Mouse (Mus musculus) embryonic facial prominence, embryonic 12.5 days (tissue): Measurements from ENCODE around the gene Erv3. TPM values are rescaled to one million over a fixed set of nuclear protein-coding genes. Genes with fewer than 3 reads are reported as not detected.

Source experiments
- ATAC-seq: fragments of 200-750 bp; cut with Nextera tagmentation; 2 replicates; pipeline ENCODE4 v1.8.0; 2017; ENCODE audit not compliant: insufficient number of reproducible peaks, insufficient read depth, low FRiP score, low TSS enrichment
- H3K27ac ChIP-seq: fragments of 300-500 bp; sonication (generic); 2 replicates; pipeline ENCODE4 v1.5.1; 2016; ENCODE audit warnings: mild to moderate bottlenecking
- H3K27me3 ChIP-seq: fragments of 300-500 bp; sonication (generic); 2 replicates; pipeline ENCODE4 v1.6.1; 2016; ENCODE audit warnings: mild to moderate bottlenecking, moderate library complexity
- H3K36me3 ChIP-seq: fragments of 300-500 bp; sonication (generic); 2 replicates; pipeline ENCODE4 v1.6.1; 2016; ENCODE audit warnings: mild to moderate bottlenecking
- H3K4me1 ChIP-seq: fragments of 300-500 bp; sonication (generic); 2 replicates; pipeline ENCODE4 v1.6.1; 2016
- H3K4me2 ChIP-seq: fragments of 300-500 bp; sonication (generic); replicated peaks from 2 replicates; pipeline ENCODE4 v1.6.1; 2016; ENCODE audit warnings: mild to moderate bottlenecking, moderate library complexity
- H3K4me3 ChIP-seq: fragments of 300-500 bp; sonication (generic); 2 replicates; pipeline ENCODE4 v1.5.1; 2016; ENCODE audit warnings: mild to moderate bottlenecking
- H3K9ac ChIP-seq: fragments of 300-500 bp; sonication (generic); 2 replicates; pipeline ENCODE4 v1.6.1; 2016; ENCODE audit warnings: mild to moderate bottlenecking, moderate library complexity
- H3K9me3 ChIP-seq: fragments of 300-500 bp; sonication (generic); 2 replicates; pipeline ENCODE4 v1.6.1; 2016; ENCODE audit warnings: mild to moderate bottlenecking, moderate library complexity
- WGBS: fragments of 180-500 bp; shearing (Covaris S2); methylation state at CpG from one replicate; pipeline ENCODE4 v1.1.7; 2016; 5-methylcytosine and 5-hydroxymethylcytosine counted together
- polyA plus RNA-seq: library from polyadenylated mRNA; unstranded; fragments of >200 nt; fragmentation: Nextera tagmentation; extraction: Ambion mirVana; gene quantifications from 2 replicates; pipeline ENCODE4 v1.2.1, GENCODE M21; 2016

Erv3 gene
- polyA plus RNA-seq, 1 experiment from 2014 or later: not detected

DNA sequence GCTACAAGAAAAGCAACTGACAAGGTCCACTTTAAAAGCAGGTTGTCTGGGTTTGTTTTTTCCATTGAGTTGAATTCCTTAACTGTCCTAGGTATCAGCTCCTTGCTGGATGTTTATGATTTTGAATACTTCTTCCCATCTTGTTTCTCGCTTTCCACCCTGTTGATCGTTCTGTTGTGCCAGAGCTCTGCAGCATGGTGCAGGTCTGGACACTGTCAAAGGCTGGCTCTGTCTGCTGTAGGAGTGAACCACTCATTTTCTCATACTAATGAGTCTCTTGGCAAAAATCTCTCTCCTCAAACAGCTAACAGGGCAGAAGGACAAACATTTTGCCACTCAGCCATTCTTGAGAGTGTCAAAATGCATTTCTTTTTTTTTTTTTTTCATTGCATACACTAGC lies 35.6 kb upstream of the Erv3 start:
- H3K9me3 ChIP-seq: no peaks in the 10 kb centered on the region
- 82% methylated on average over 2 of the region's 2 CpGs for WGBS
- no peak overlapping the region for H3K9ac ChIP-seq
- no peak overlapping the region for H3K4me3 ChIP-seq
- H3K27me3 ChIP-seq: peaks cover 2% of the 10 kb centered on the region; the same call in 1 of the 2 replicates
- no peaks in the 10 kb centered on the region; the same call in 1 of the 2 replicates for H3K4me1 ChIP-seq
- no peaks in the 10 kb centered on the region for H3K36me3 ChIP-seq
- no peak for ATAC-seq
- no peak overlapping the region for H3K4me2 ChIP-seq
- no peak overlapping the region for H3K27ac ChIP-seq

DNA sequence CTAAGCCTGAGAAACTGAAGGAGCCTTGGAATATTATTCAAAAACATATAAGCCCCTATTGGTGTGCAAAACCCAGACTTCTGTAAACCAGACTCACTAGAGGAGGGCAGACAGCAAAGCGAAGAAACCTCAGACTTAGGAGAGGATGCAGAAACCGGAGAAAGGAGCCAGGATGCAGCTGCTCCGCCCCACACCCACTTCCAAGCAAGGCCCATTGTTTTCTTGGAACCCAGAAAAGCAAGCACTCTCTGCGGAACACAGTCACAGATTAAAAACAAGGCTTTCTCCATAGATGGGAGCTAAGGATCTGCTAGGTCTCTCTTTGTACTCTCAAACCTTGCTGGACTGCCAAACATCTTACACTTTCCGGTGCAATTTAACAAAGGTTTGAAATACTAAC lies 33.0 kb upstream of the Erv3 start:
- Histone ChIP-seq H3K36me3 (no peaks in the 10 kb centered on the region), H3K9ac (no peak overlapping the region), H3K4me1 (no peaks in the 10 kb centered on the region; the same call in 1 of the 2 replicates), H3K27me3 (peaks cover 2% of the 10 kb centered on the region; the same call in 1 of the 2 replicates), H3K27ac (no peak overlapping the region), H3K4me3 (no peak overlapping the region), H3K9me3 (no peaks in the 10 kb centered on the region), H3K4me2 (no peak overlapping the region)
- no peak for ATAC-seq
- WGBS: 34% methylated on average over 5 of the region's 5 CpGs

DNA sequence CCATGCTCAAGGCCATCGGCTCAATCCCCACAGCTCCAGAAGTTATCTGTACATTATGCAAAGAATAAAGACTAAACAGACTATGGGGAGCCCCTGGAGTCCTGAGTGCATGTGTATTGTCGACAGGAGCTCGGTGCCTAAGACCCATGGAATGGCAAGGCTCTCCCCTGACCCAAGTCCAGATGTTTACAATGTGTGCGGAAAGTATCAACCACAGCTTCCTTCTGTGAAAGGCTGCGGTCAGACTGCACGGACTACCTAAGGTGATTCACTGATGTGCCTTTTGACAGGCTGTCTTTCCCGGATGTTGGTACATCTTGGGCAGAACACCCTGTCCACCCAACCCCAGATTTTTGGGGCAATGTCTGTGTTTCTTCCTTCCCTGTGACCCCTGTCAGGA lies 28.7 kb upstream of the Erv3 start:
- H3K4me3 ChIP-seq: no peak overlapping the region
- no peaks in the 10 kb centered on the region; the same call in 1 of the 2 replicates for H3K4me1 ChIP-seq
- no peak overlapping the region for H3K4me2 ChIP-seq
- no peak overlapping the region for H3K9ac ChIP-seq
- peaks cover 2% of the 10 kb centered on the region; the same call in 1 of the 2 replicates for H3K27me3 ChIP-seq
- no peaks in the 10 kb centered on the region for H3K9me3 ChIP-seq
- WGBS: 70% methylated on average over 7 of the region's 7 CpGs
- H3K36me3 ChIP-seq: no peaks in the 10 kb centered on the region
- ATAC-seq: no peak
- H3K27ac ChIP-seq: no peak overlapping the region

DNA sequence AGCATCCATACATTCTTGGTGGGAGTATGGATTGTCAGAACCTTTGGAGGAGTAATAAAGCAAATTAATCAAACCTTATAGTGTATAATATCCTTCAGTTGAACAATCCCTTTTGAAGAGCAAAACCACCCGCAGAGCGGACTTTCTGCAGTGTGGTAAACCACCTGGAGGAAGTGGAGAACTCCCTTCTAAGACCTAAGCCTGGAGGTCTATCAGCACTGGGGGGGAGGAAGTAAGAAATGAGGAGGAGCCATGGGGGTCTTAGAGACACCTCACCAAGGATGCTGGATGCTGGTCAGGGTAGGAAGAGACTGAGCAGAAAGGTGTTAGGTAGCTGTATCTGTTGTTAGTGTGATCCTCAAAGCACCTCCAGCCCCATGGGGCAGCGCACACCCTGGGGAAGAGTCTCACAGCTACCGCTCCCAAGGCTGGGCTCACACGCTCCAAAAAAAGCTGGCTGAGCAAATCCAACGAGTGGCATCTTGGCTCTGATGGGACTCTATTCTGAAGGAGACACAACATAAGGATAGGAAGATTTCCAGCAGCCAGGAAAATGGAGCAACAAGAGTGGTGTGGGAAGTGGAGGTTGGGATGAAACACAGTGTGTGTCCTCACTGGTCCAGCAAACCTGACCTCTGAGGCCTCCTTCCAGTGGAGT lies 27.1 kb upstream of the Erv3 start:
- no peak for ATAC-seq
- no peaks in the 10 kb centered on the region; the same call in 1 of the 2 replicates for H3K4me1 ChIP-seq
- H3K27ac ChIP-seq: no peak overlapping the region
- no peak overlapping the region for H3K9ac ChIP-seq
- no peaks in the 10 kb centered on the region for H3K9me3 ChIP-seq
- H3K27me3 ChIP-seq: peaks cover 2% of the 10 kb centered on the region; the same call in 1 of the 2 replicates
- no peak overlapping the region for H3K4me3 ChIP-seq
- H3K36me3 ChIP-seq: no peaks in the 10 kb centered on the region
- no peak overlapping the region for H3K4me2 ChIP-seq
- 82% methylated on average over 6 of the region's 6 CpGs for WGBS

DNA sequence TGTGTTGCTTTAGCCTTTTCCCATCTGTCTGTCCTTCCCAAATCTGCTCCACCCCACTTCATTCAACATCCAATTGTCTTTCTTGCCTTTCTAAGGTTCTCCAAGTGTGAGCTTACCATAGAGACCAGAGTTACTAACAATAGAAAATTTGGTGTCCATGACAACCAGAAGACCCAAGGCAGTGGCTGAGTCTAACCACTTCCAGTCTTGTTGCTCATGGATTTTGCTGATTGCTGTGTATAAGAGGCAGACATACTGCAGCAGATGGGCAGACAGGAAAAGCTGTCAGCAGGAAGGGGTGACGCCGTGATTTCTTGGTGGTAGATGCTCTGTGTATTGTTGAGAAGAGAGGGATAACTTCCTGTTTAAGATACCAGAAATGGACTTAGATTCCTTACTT lies 23.6 kb upstream of the Erv3 start:
- H3K36me3 ChIP-seq: no peaks in the 10 kb centered on the region
- H3K9me3 ChIP-seq: no peaks in the 10 kb centered on the region
- H3K9ac ChIP-seq: no peak overlapping the region
- no peak overlapping the region for H3K27ac ChIP-seq
- ATAC-seq: no peak
- no peak overlapping the region for H3K4me3 ChIP-seq
- no peaks in the 10 kb centered on the region for H3K27me3 ChIP-seq
- WGBS: 64% methylated on average over 2 of the region's 2 CpGs
- H3K4me1 ChIP-seq: no peaks in the 10 kb centered on the region
- no peak overlapping the region for H3K4me2 ChIP-seq

DNA sequence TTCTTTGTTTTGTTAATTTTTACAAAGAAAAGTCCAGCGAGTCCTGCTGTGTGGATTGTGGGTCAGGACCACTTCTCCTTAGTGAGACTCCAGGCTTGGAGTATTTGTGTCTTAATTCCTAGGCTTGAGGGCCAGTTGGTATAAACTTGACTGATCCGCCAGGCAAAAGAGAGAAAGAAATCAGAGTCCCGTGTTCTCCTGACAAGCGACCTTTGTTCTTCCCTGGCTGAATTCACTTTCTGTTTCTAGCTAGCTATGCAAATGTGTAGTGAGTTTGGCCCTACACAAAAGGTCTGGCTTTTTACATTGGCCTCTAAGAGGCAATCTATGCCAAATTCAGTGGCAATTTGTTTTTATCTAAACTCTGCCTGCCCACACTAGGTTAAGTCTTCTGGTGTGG lies 22.2 kb upstream of the Erv3 start:
- Histone ChIP-seq H3K27ac (no peak overlapping the region), H3K4me3 (no peak overlapping the region), H3K4me1 (no peaks in the 10 kb centered on the region), H3K36me3 (no peaks in the 10 kb centered on the region), H3K9ac (no peak overlapping the region), H3K9me3 (no peaks in the 10 kb centered on the region), H3K4me2 (no peak overlapping the region), H3K27me3 (no peaks in the 10 kb centered on the region)
- WGBS: 54% methylated on average over 4 of the region's 4 CpGs
- ATAC-seq: no peak

DNA sequence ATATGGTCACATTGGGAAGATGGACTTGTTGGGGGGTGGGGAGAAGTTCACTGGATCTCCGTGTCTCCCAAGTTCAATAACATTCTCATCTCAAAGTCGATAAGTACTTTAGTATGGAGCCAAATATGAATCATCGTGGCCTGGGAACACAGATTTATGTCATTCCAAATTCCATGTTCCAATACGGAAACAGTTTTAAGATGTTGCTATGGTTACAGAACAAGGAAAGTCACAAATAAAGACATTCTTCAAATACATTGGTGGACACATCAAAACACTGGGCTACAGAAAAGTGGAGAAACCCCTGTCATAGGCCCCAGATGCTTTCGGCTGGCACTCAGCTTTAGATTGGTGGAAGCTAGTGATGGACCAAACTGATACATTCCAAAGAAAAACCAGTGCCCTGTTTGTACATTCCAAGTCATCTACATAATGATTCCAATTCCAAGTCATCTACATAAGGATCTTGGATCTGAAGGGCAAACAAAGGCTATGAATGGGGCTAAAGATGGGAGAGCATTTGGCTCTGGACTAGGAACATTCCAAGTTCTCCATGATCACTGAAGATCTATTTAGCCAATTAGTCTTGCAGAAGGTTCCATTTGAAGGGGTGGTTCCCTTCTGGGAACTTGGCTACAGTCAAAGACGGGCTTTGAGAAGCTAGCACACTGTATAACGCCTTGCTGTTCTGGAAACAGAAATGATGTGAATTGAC lies 17.2 kb upstream of the Erv3 start:
- no peak for ATAC-seq
- H3K9me3 ChIP-seq: no peaks in the 10 kb centered on the region
- no peaks in the 10 kb centered on the region for H3K27me3 ChIP-seq
- no peaks in the 10 kb centered on the region for H3K36me3 ChIP-seq
- H3K27ac ChIP-seq: no peak overlapping the region
- no peak overlapping the region for H3K9ac ChIP-seq
- H3K4me2 ChIP-seq: no peak overlapping the region
- no peaks in the 10 kb centered on the region for H3K4me1 ChIP-seq
- H3K4me3 ChIP-seq: no peak overlapping the region
- 90% methylated on average over 7 of the region's 7 CpGs for WGBS

DNA sequence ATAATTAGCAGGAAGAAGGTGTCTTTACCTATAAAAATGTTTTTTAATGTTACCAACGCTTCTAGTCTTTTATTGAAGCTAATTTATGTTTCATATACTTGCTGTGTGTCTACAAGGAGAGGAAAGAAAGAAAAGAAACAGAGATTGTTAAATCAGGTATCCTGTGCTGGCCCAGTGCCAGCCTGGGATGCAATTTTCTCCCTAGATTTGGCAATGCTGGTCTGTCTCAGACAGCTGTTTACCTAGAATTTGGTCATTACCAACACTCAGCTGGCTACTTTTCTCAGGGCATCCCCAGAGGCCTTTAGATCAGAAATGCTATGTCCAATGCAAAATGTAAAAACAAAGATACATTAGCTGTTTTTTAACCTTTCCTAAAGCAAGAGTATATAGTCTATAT lies 13.8 kb upstream of the Erv3 start:
- WGBS: 63% methylated on average over 1 of the region's 1 CpGs
- Histone ChIP-seq H3K4me1 (no peaks in the 10 kb centered on the region), H3K9ac (no peak overlapping the region), H3K36me3 (no peaks in the 10 kb centered on the region), H3K4me3 (no peak overlapping the region), H3K27ac (no peak overlapping the region), H3K27me3 (no peaks in the 10 kb centered on the region), H3K9me3 (no peaks in the 10 kb centered on the region), H3K4me2 (no peak overlapping the region)
- ATAC-seq: no peak

DNA sequence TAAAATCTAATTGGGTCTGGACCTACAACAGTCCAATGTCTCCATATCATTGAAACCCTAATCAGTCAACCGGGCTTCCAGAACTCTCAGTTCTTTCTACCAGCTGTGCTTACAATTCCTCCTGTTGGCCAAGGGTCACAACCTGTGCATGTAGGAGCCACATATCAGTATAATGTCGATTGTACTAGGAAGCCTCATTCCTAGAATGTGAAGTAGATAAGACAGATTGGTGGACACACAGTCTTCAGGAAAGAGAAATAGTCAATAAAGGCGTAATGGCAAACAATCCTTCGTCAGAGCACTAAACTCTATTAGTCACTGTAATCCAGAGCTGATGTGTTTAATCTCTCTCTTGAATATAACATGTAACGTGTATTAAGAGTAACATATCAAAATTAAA lies 9.4 kb upstream of the Erv3 start:
- ATAC-seq: no peak
- Histone ChIP-seq H3K4me3 (no peak overlapping the region), H3K4me2 (no peak overlapping the region), H3K4me1 (0 out of 2 replicates have a peak, but pooled peaks cover 2% of the 10 kb centered on the region), H3K27ac (no peak overlapping the region), H3K36me3 (no peaks in the 10 kb centered on the region), H3K27me3 (no peaks in the 10 kb centered on the region), H3K9ac (no peak overlapping the region), H3K9me3 (no peaks in the 10 kb centered on the region)
- 86% methylated on average over 5 of the region's 5 CpGs for WGBS

DNA sequence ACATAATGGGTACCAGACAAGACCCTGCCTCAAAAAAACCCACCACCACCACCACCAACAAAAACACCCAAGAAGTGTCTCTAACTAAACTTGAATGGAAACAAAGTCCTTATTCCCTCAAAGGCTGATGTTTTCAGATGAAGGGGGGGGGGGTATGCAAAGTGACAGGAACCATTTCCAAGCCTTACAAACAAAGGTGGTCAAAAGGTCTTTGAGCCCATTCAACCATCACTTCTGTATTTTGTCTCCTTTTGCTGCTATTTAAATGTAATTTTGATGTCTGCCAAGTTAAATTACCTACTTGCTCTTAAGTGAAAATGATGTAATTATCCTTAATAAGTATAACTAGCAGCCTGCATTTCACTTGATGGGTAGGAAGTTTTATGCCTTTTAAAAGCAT lies 7.1 kb upstream of the Erv3 start:
- Histone ChIP-seq H3K27ac (no peak overlapping the region), H3K27me3 (no peaks in the 10 kb centered on the region), H3K9me3 (no peaks in the 10 kb centered on the region), H3K36me3 (no peaks in the 10 kb centered on the region), H3K9ac (no peak overlapping the region), H3K4me2 (no peak overlapping the region), H3K4me1 (0 out of 2 replicates have a peak, but pooled peaks cover 6% of the 10 kb centered on the region), H3K4me3 (no peak overlapping the region)
- ATAC-seq: no peak

DNA sequence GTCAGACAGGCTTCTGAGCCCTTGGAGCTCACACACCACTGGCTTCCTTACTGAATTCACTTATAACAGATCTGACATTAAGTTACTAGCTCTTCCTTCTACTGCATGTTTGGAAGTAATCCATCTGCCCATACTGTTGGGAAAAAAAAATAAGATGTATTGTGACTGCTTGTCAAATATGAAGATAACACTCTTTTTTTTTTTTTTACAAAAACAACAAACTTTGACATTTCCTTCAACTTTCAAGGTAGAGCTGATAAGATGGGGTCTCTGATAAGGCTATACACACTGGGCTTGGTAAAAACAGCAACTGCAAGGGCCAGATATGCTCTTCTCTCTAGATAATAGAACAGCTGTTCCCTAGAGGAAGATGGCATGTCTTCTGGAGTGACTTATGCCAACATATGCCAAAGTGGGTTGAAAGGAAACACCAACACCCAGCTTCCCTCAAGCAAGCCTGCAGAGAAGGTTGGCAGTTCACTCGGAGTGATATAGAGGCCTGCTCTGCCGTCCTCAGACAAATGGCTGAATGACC lies 4.8 kb upstream of the Erv3 start:
- ATAC-seq: no peak
- no peaks in the 10 kb centered on the region for H3K27me3 ChIP-seq
- 0 out of 2 replicates have a peak, but pooled peaks cover 6% of the 10 kb centered on the region for H3K4me1 ChIP-seq
- H3K4me3 ChIP-seq: no peak overlapping the region
- H3K9ac ChIP-seq: no peak overlapping the region
- no peak overlapping the region for H3K27ac ChIP-seq
- H3K4me2 ChIP-seq: no peak overlapping the region
- no peaks in the 10 kb centered on the region for H3K9me3 ChIP-seq
- 86% methylated on average over 2 of the region's 2 CpGs for WGBS
- H3K36me3 ChIP-seq: no peaks in the 10 kb centered on the region

DNA sequence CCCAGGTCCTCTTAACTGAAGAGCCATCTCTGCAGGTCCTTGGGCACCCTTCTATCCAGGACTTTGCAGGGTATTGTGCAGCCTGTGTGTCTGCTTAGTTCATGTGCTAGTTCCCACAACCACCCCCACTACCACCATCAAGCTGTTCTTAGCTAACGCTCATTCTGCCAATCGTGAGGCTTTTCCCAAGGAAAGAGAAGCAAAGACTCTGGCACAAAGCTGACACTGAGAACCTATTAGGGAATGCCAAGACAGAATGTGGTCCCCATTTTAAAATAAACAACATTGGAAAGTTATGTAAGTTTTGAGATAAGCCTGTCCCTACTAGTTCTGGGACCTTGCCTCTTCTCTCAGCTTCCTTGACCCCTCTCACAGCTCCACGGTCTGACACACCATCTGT lies 3.9 kb upstream of the Erv3 start:
- no peak overlapping the region for H3K4me3 ChIP-seq
- no peak for ATAC-seq
- H3K27ac ChIP-seq: no peak overlapping the region
- H3K27me3 ChIP-seq: no peaks in the 10 kb centered on the region
- no peak overlapping the region for H3K4me2 ChIP-seq
- whole genome bisulfite sequencing: 73% methylated on average over 3 of the region's 3 CpGs
- H3K36me3 ChIP-seq: no peaks in the 10 kb centered on the region
- H3K9ac ChIP-seq: no peak overlapping the region
- H3K9me3 ChIP-seq: no peaks in the 10 kb centered on the region
- H3K4me1 ChIP-seq: 0 out of 2 replicates have a peak, but pooled peaks cover 6% of the 10 kb centered on the region
